Mouse (Mus musculus) stomach, postnatal 0 days (tissue): ENCODE measurements at regions not wholly inside any gene's neighbourhood (a gene's known extent, or its start where the extent isn't known, plus 50 kb on each side); places are given as distances from the start of the nearest gene placed in this dataset.

Source experiments
- ATAC-seq: fragments of 200-750 bp; cut with Nextera tagmentation; 2 replicates; pipeline ENCODE4 v1.8.0; 2017; ENCODE audit not compliant: low FRiP score, low TSS enrichment
- DNase-seq: peaks from one replicate; pipeline ENCODE4 v3.0.0-alpha.2; 2016; ENCODE audit warnings: low spot score
- H3K27ac ChIP-seq: fragments of 300-500 bp; sonication (generic); replicated peaks from 2 replicates; pipeline ENCODE4 v1.5.1; 2014; ENCODE audit warnings: mild to moderate bottlenecking, control low read depth
- H3K27me3 ChIP-seq: fragments of 300-500 bp; sonication (generic); 2 replicates; pipeline ENCODE4 v1.6.1; 2014; ENCODE audit warnings: low read length; ENCODE audit not compliant: control insufficient read depth, insufficient read depth
- H3K36me3 ChIP-seq: fragments of 300-500 bp; sonication (generic); 2 replicates; pipeline ENCODE4 v1.6.1; 2014; ENCODE audit warnings: low read length, mixed read lengths; ENCODE audit not compliant: control insufficient read depth, insufficient read depth
- H3K4me1 ChIP-seq: fragments of 300-500 bp; sonication (generic); replicated peaks from 2 replicates; pipeline ENCODE4 v1.6.1; 2014; ENCODE audit warnings: antibody characterized with exemption; ENCODE audit not compliant: control insufficient read depth, insufficient read depth
- H3K4me2 ChIP-seq: fragments of 300-500 bp; sonication (generic); replicated peaks from 2 replicates; pipeline ENCODE4 v1.6.1; 2014; ENCODE audit warnings: low read depth, mild to moderate bottlenecking, control low read depth, moderate library complexity
- H3K4me3 ChIP-seq: fragments of 300-500 bp; sonication (generic); 2 replicates; pipeline ENCODE4 v1.5.1; 2014; ENCODE audit warnings: low read depth, low read length, control low read depth
- H3K9ac ChIP-seq: fragments of 300-500 bp; sonication (generic); 2 replicates; pipeline ENCODE4 v1.6.1; 2014; ENCODE audit warnings: mild to moderate bottlenecking, low read length, control low read depth, mixed read lengths
- H3K9me3 ChIP-seq: fragments of 300-500 bp; sonication (generic); 2 replicates; pipeline ENCODE4 v1.6.1; 2016; ENCODE audit warnings: low read length; ENCODE audit not compliant: control insufficient read depth
- CTCF ChIP-seq: IDR thresholded peaks from 2 replicates; pipeline ENCODE4 v1.5.1; 2016; ENCODE audit warnings: antibody characterized with exemption, low read depth, mild to moderate bottlenecking, moderate library complexity
- EP300 ChIP-seq: optimal IDR thresholded peaks from 2 replicates; pipeline ENCODE3; 2016; ENCODE audit warnings: antibody characterized with exemption
- WGBS: fragments of 180-500 bp; shearing (Covaris S2); extraction: QIAGEN DNeasy Blood & Tissue Kit; methylation state at CpG from one replicate; pipeline ENCODE4 v1.1.7; 2014; 5-methylcytosine and 5-hydroxymethylcytosine counted together

DNA sequence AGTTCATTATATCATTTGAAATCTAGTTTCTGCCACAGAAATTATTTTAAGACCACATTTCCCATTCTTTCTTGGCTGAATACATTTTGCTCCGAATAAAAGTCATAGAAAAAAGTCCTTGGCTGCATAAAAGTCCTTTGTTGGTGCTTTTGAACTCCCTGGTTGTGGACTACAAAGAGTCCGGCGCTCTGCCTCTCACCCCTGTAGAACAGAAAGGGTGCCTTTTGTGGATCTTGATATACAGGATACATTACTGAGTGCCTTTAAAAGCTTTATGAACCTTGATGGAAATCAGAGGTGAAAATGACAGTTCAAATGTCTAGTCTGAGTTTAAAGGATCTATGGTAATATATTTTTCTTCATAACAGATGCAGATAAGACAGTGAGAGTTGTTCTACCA lies 355.5 kb downstream of the Anxa1 start:
- Histone ChIP-seq H3K4me1 (no peaks in the 10 kb centered on the region), H3K4me3 (no peak overlapping the region), H3K27ac (no peak overlapping the region), H3K9ac (no peak overlapping the region), H3K27me3 (no peaks in the 10 kb centered on the region), H3K36me3 (no peaks in the 10 kb centered on the region), H3K9me3 (no peaks in the 10 kb centered on the region), H3K4me2 (no peak overlapping the region)
- DNase-seq (no peak), ATAC-seq (no peak)
- 71% methylated on average over 3 of the region's 3 CpGs for WGBS
- TF ChIP-seq EP300, result no peak
- TF ChIP-seq CTCF, result no peak

DNA sequence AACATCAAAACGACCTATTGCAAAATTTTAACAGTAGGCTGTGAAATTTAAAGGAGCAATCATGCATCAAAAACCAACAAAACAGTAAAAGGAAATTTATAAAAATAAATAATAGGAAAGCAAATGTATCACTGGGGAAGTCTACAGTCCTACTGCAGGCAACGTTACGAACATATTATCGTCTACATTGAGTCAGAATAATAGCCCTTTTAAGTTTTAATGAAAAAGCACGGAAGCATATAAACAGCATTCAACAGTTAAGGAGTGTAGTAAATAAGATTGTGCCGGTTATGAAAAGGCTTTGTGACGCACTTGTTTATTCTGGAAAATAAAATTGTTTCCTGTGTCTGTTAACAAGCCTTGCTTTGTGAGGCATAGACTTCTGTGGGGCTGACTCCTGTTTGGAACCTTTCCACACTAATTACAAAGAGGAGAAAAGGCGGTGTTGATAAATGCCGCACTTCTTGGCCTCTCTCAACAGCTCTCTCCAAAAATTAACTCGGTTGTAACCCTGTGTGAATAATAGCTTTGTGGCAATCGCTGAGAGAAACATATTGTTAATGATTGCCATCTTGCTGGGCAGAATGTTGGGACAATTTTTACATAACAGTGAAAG lies 363.0 kb downstream of the Anxa1 start:
- Histone ChIP-seq H3K27me3 (no peaks in the 10 kb centered on the region), H3K27ac (no peak overlapping the region), H3K36me3 (no peaks in the 10 kb centered on the region), H3K9me3 (no peaks in the 10 kb centered on the region), H3K4me3 (no peak overlapping the region), H3K4me1 (no peaks in the 10 kb centered on the region), H3K9ac (no peak overlapping the region), H3K4me2 (no peak overlapping the region)
- DNase-seq (no peak), ATAC-seq (no peak)
- WGBS, result 72% methylated on average over 11 of the region's 11 CpGs
- no peak for TF ChIP-seq EP300
- TF ChIP-seq CTCF, result no peak

DNA sequence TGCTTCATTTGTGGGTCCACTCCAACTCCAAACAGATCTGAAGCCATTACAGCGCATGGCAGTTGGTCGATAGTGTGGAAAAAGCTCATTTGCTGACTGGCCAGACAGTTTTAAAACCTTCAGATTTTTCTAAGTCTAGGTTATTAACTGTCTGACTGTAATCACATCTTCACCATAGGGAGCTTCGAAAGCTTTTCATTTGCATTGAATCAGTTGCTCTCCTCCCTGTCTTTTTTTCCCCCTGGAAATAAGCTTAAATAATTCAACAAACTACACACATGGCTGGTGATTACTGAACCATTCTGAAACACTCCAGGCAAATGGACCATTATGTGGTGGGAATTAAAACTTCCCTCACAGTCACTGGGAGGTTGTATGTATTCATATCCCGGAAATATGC lies 376.6 kb downstream of the Anxa1 start:
- no peak overlapping the region for H3K9ac ChIP-seq
- DNase-seq (no peak), ATAC-seq (no peak)
- no peak for TF ChIP-seq CTCF
- TF ChIP-seq EP300, result no peak
- H3K9me3 ChIP-seq, result no peaks in the 10 kb centered on the region
- H3K27me3 ChIP-seq, result no peaks in the 10 kb centered on the region
- no peaks in the 10 kb centered on the region for H3K4me1 ChIP-seq
- no peak overlapping the region for H3K4me3 ChIP-seq
- no peaks in the 10 kb centered on the region for H3K36me3 ChIP-seq
- H3K27ac ChIP-seq, result no peak overlapping the region
- no peak overlapping the region for H3K4me2 ChIP-seq
- WGBS, result 83% methylated on average over 4 of the region's 4 CpGs

DNA sequence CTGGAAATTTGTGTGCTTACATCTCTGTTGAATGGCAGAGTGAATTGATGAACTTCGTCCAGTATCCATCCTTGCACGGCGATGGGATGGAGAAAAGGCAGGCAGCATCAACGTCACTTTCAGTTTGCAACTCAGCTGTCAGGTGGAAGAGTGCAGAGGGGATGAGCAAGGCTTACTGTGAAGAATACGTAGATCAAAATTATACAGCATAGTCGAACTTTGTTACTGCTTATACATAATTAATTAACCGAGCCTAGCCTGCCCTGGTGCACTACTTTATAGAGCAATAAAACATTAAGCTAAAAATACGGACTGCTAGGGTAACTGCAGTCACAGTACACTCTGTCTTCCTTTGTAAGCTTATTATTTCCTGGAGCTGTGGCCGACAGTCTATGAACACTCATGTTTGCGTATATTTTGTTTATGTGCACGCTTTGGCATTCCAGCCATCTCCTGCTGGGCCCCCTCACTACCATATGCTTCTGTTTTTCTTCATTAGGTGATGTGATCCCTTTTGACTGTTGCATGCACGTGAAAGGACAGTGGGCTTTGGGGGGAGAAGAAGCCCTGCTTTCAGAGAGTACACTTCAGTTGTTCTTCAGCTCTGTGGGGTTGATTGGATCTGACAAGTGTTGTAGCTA lies 380.8 kb downstream of the Anxa1 start:
- no peaks in the 10 kb centered on the region for H3K27me3 ChIP-seq
- DNase-seq, result no peak
- no peak overlapping the region for H3K4me3 ChIP-seq
- H3K4me2 ChIP-seq, result no peak overlapping the region
- TF ChIP-seq EP300, result no peak
- no peak for TF ChIP-seq CTCF
- no peak overlapping the region for H3K27ac ChIP-seq
- H3K4me1 ChIP-seq, result no peaks in the 10 kb centered on the region
- 63% methylated on average over 12 of the region's 12 CpGs for WGBS
- H3K9ac ChIP-seq, result no peak overlapping the region
- ATAC-seq, result no peak
- H3K36me3 ChIP-seq, result no peaks in the 10 kb centered on the region
- no peaks in the 10 kb centered on the region for H3K9me3 ChIP-seq

DNA sequence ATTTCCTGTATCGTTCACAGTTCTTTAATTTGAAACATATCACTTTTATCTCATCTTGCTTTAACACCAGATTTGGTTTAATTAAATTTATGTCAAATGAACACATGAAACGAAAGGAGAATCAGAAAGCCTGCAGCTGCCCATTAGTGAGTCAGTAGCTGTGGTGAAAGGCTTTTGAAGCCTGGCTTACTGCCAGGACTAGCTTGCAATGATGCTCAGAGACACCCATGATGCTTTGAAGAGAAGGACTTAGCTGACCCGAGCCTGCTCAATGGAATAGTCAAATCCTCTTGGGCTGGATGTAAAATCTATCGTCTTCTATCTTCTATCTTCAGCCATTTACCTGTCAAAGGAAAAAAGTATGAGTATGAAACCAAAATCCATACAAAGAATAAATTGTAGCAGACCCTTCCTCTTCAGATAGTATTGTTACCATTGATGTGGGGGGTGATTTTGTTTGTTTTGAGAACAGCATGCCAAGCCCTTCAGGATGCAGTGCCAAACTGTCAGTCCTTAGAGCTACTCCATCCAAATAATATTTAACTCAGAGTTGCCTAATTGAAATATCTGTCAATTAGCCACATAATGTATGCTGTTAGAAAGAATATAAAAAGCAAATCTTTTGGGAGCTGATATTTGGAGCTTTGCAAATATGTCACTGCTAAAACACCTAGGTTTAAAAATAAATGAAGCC lies 384.7 kb downstream of the Anxa1 start:
- ATAC-seq (no peak), DNase-seq (no peak)
- 50% methylated on average over 4 of the region's 4 CpGs for WGBS
- Histone ChIP-seq H3K27me3 (no peaks in the 10 kb centered on the region), H3K4me3 (no peak overlapping the region), H3K4me2 (no peak overlapping the region), H3K36me3 (no peaks in the 10 kb centered on the region), H3K9me3 (no peaks in the 10 kb centered on the region), H3K4me1 (no peaks in the 10 kb centered on the region), H3K9ac (no peak overlapping the region), H3K27ac (no peak overlapping the region)
- TF ChIP-seq CTCF, result no peak
- TF ChIP-seq EP300, result no peak

DNA sequence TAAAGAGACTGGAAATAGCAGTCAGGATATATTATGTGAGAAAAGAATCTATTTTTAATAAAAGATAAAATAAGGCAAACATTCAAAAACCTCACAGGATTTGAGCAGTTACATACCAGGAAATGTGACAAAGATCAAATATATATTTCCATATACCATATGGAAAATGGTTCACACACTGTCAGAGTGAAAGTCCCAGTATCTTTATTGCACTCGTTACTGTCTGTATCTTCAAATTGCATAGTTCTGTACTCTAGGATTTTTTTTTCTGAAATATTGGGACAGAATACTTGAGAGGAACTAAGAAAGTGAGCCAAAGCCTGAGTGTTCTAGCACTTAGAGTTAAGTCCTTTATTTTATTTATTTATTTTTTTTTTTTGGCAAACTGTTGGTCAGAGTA lies 403.5 kb downstream of the Anxa1 start:
- no peaks in the 10 kb centered on the region for H3K4me1 ChIP-seq
- H3K27ac ChIP-seq, result no peak overlapping the region
- no peak overlapping the region for H3K4me2 ChIP-seq
- H3K27me3 ChIP-seq, result no peaks in the 10 kb centered on the region
- H3K9me3 ChIP-seq, result no peaks in the 10 kb centered on the region
- no peaks in the 10 kb centered on the region for H3K36me3 ChIP-seq
- no peak for TF ChIP-seq EP300
- TF ChIP-seq CTCF, result no peak
- no peak overlapping the region for H3K9ac ChIP-seq
- H3K4me3 ChIP-seq, result no peak overlapping the region
- 78% methylated on average over 1 of the region's 1 CpGs for WGBS
- DNase-seq (no peak), ATAC-seq (no peak)
